Mouse (Mus musculus) neutrophil, adult 5-6 weeks (primary cell): ENCODE results near the gene Disp2. TPM values are rescaled to one million over a fixed set of nuclear protein-coding genes. Genes with fewer than 3 reads are reported as not detected.

Experiments
- ATAC-seq: fragments of 151-379, 151-347 bp; 2 replicates; pipeline ENCODE4 v1.8.0; 2017; ENCODE audit warnings: mild to moderate bottlenecking, moderate TSS enrichment; ENCODE audit not compliant: insufficient number of reproducible peaks, poor library complexity, low FRiP score, severe bottlenecking; ENCODE audit errors: extremely low read depth
- total RNA-seq: library from RNA; stranded (forward); fragments of 200-1000 nt; gene quantifications from 2 replicates; pipeline ENCODE4 v1.2.3, GENCODE M21; 2017

The Disp2 gene
- total RNA-seq: not detected in 2 replicates

DNA sequence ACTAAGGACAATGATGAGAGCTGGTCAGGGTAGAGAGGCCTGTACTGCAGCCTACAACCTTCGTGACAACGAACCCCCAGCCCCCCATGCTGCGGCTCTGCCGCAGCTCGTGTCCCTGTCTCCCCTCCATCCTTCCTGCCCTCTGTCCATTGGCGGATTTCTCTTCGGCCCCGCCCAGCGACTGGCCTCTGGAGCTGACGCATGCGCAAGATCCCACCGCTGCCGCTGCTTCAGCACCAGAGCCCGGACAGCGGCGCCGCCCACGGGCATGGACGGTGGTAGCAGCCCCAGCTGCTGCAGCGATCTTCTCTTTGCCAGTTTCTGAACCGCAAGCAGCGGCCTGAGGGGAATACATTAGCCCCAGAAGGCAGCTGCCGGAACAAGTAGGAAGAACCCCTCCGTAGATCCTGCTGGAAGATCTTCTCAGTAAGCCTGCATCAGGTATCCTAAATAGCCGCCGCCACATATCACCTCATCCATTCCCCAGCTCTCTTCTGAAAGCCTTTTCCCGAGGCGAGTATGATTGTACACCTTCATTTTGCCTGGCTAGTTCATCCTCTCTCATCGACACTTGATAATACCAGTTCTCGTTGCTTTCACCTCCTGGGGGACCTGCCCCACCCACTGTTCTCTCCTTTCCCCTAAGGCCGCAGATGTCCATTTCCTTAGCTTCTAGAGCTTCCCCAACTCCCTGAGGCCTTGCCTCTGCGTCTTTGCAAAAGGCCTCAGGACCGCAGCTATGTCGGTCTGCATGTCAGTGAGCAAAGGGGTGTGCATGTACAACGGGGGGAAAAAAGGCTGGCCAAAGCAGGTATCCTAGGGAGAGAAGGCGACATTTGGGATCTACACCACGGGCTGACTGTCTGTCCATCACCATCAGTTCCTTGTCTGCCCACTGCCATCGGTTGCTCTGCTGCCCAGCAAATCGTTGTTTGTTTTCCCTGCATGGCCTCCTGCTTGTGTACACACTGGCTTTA, at the start of gene Disp2:
Gene Disp2, plus strand, starts transcription at position 216 of the 977 bp plus-strand sequence.
- ATAC-seq: 0 out of 2 replicates have a peak, but pooled peaks have one; percentile 37

- ATAC-seq: no peak
These were observed 49.5 kb upstream of the Disp2 start for GRCm38 (mm10) chr2:118729816-118730621.

DNA sequence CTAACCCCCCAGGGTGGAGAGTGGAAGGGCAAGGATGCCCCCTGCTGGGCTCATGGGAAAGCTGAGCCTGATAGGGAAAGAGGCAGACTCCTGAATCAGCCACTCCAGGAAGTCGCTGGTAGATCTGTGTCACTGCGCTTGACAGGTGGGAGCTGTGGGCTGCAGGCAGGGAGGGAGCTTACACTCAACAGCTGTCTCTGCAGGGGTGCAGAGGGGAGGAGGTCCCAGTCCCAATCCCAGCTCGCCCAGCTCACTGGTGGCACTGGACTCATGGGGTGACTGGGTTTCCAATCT, 49.0 kb upstream of the Disp2 start:
- peak; percentile 30; the same call in 1 of the 2 replicates for ATAC-seq

DNA sequence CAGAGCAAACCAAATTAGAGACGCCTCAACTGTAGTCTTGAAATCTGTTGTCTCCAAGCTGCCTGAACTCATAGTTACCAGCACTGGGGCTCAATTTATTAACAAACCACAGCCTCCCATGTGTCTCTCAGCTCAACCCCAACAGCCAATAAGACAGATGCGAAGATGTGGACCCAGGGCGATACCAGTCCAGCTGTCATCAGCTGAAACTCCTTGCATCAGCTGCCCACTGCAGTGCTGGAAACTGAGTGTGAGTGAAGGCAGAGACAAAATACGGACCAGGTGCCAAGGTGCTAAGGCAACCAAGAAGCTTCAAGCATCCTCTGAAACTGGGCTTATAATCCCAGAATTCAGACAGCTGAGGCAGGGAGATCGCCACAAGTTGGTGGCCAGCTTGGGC, 47.5 kb upstream of the Disp2 start:
- no peak for ATAC-seq

- no peak for ATAC-seq
These were observed 46.2 kb upstream of the Disp2 start for GRCm38 (mm10) chr2:118733341-118733740.

- ATAC-seq: no peak
These were observed 39.2 kb upstream of the Disp2 start for GRCm38 (mm10) chr2:118740341-118740740.

DNA sequence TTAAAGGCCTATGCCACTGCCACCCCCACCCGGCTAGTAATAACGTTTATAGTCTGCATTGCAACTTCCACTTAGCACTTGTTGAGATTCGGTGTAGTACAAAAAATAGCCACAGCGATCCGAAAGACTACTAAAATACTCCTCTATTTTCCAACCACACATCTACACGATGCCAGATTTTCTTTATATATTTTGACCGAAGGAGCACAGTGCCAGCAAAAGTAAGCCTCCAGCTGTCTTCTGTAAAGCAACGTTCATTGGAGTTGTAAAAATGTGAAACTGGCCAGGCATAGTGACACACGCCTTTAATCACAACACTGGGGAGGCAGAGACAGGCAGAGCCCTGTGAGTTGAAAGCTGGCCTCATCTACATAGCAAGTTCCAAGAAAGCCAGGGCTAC, 38.3 kb upstream of the Disp2 start:
- no peak for ATAC-seq

- peak; percentile 64 for ATAC-seq
These were observed 36.1 kb upstream of the Disp2 start for GRCm38 (mm10) chr2:118743261-118743943.

DNA sequence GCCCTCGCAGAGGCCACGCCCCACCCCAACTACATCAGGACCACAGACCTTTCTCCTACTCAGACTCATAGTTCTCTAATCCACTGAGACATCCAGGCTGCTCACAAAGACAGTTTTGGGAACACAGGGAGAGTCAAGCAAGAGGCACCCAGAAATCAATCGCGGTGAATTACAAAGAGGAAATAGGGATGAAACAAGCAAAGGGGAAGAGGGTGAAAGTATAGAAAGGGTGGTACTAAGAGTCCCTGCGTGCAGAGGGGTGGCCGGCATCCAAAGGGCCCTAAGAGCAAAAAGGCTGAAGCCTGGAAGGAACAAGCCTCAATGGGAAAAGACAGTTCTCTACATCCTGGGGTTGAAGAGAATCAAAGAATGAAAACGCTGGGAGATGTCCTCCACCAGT, 34.9 kb upstream of the Disp2 start:
- no peak for ATAC-seq

DNA sequence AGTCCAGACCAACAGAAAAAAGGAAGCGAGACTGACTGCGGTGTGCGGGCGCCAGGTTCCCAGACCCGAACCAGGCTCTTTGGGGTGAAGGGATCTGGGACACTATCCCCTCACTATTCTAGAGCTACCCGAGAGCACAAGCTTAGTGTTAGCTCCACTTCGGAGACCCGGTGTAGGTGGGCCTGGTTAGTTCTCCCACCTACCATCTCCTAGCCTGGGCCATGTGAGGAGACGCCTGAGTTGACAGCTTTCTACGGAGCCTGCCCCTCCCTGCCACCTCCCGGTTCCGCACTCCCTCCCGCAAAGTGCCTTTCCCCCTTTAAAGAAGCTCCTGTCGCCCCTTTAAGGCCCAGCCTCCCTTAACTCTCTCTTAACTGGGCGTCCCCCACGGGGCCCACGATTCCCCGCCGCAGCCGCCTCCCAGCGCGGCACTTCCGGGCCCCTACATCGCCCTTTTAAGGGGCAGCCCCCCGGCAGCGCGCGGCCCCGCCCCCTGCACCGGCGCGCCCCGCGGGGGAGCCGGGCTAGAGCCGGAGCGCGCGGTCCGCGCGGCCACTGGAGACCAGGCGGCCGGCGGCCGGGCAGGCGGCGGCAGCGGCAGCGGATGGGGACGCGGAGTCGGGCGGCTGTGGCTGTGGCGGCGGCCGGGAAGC, 34.2 kb upstream of the Disp2 start, which contains the start of gene Inafm2:
Gene Inafm2, plus strand, starts transcription at position 527 of the 653 bp plus-strand sequence.
- peak; percentile 66 for ATAC-seq

GRCm38 (mm10) chr2:118745915-118746901, 33.3 kb upstream of the Disp2 start:
- no peak for ATAC-seq

GRCm38 (mm10) chr2:118747301-118747960, 32.1 kb upstream of the Disp2 start:
- ATAC-seq: no peak

DNA sequence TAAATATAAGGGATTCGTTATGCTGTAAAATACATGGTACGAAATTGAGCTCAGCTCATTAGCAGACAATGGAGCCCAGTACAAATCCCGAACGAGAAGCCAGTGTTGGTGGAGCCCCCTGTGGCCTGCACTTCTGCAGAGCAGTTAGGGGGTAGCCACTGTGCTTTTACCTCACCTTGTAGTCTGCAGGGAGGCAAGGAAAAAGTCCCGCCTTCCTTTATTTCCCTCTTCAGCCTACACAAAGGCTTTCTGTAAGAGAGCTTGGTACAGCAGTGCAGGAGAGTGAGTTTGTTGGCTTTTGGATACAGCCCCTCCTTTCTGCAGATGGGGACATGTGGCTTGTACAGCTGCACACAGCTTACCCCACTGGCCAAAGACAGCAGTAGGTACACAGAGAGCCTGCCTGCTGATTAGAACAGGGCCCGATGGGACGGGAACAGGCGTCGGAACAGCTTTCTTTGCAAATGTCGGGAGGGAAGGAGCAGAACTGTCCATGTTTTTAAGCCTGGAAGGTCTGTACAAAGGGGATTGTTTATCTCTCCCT, 30.1 kb upstream of the Disp2 start:
- ATAC-seq: no peak

- ATAC-seq: no peak
These were observed 29.0 kb upstream of the Disp2 start for GRCm38 (mm10) chr2:118750476-118750875.

DNA sequence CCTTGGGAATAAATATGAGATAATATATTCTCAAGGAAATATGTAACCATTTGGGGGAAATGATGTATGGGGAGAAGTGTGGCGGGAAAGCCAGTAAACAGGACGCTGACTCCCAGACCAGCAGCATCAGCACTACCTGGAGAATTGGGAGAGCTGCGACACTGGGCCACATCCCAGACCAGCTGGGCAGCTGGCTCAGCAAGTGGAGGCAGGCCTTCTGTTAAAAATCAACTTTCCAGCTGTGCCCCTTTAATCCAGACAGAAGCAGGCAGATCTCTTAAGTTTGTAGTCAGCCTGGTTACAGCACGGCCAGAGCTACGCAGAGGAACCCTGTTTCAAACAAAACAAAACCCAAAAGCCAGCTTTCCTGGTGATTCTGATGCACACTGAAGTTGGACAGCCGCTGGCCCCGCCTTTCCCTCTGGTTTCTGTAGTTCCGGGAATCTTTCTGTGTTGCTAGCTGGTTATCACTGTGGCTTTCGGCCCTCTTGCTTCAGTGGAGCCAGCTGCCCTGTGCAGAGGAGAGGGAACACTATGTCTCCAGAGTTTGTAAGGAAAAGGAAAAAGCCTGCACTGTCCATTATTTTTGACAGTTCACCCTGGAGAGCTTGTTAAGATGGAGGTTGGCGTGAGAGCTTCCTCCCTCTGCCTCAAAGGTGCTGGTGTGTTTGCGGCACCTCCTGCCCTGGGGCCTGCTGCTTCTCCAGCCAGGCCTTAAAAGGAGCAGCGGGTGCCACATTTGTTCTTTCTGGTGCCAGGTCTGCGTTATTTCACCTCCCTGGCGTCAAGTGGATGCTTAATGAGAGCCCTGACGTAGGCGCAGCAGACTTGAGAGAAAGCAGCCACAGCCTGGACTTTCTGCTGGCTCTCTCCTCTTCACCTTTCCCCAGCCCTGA, 27.4 kb upstream of the Disp2 start:
- ATAC-seq: no peak

DNA sequence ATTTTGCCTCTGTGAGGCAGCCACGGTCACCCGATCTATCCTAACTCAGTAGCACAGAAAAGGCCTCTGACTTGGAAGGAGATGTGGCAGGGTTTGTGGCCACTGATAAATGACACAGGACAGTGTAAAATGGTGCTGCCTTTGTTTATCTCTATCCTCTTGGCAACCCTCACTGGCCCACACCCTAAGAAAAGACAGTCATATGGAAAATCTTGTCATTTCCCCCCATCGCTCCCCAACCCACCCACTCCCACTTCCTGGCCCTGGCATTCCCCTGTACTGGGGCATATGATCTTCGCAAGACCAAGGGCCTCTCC, 26.8 kb upstream of the Disp2 start:
- ATAC-seq: no peak
